Mouse (Mus musculus): ENCODE data around the gene Glis3.

The Glis3 gene

GRCm38 (mm10) chr19:28679776-28680391 lies at the start of gene Glis3:
Gene Glis3, minus strand, starts transcription at chr19:28680077.
- no peak for TF ChIP-seq GATA4 (IDR thresholded peaks at IDR 0.05; ENCODE audit: insufficient replicate concordance, low read length)

DNA sequence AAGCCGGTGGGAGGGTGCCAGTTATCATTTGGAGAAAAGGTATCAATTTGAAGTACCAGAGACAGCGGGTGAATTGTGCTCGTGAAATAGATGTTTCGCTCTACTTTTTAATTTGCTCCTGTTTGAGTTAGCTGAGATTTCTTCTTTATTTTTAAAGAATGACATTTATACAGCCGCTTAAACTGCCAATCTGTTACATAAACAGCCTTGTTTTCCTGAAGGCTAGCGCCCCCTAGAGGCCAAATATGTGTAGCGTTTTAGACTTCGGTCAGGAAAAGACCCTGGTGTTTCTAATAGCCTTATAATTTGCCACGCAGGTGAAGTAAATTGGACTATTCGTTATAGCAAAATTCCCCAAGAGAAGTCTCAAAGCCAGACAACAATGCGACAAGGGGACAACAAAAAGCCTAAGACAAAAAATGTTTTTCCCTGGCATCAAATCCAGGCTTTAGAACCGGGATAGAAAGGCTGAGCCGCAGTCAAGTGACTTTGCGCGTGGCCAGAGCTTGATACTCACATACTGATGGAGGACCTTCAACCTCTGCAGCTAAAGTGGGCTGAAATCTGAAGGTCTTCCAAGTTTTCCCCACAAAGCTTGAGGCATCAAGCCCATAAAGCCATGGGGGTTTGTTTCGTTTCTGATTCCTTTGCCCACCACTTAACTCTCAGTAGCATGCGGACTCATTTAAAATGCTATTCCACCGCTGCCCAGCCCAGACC lies 46.4 kb upstream of the Glis3 start:
- no peak for TF ChIP-seq GATA4 (IDR thresholded peaks at IDR 0.05; ENCODE audit: insufficient replicate concordance, low read length)

GRCm38 (mm10) chr19:28724641-28725040 lies 44.8 kb upstream of the Glis3 start:
- no peak for TF ChIP-seq GATA4 (IDR thresholded peaks at IDR 0.05; ENCODE audit: insufficient replicate concordance, low read length)

DNA sequence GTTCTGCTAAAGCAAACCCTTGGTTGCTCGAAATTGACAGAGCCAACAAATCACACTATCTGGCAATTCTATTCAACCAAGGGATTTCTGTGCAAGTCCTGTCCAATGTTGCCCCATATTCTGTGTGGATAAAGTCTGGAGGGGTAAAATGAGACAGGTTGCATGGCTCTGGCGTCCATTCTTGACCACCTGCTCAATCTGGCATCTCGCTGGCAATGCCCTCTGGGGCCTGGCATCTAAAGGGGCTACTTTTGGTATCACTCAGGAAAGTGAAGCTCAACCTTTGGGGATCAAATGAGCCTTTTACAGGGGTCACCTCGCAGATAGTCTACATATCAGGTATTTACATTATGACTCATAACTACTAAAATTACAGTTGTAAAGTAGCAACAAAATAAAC lies 42.7 kb upstream of the Glis3 start:
- no peak for TF ChIP-seq GATA4 (IDR thresholded peaks at IDR 0.05; ENCODE audit: insufficient replicate concordance, low read length)

GRCm38 (mm10) chr19:28721834-28722233 lies 42.0 kb upstream of the Glis3 start:
- TF ChIP-seq GATA4 (IDR thresholded peaks at IDR 0.05; ENCODE audit: insufficient replicate concordance, low read length), result no peak

DNA sequence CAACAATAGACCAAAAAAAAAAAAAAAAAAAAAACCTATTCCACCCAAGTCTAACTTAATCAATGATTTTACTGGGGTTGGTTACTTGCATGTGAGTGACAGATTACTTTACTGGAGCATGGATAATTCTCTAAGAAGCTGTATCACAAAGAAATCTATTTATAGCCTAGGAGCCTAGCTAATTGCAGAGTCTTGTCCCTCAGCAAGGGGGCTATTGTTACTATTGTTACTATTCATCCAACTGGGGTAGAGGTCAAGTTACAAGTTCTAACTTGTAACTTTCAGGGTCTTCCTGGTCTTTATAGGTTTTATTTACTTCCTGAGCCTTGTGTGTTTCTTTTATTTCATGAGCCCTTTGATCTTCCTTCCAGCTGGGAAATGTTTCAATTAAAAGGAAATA lies 40.1 kb upstream of the Glis3 start:
- no peak for TF ChIP-seq GATA4 (IDR thresholded peaks at IDR 0.05; ENCODE audit: insufficient replicate concordance, low read length)

GRCm38 (mm10) chr19:28714674-28715073 lies 34.8 kb upstream of the Glis3 start:
- TF ChIP-seq GATA4 (IDR thresholded peaks at IDR 0.05; ENCODE audit: insufficient replicate concordance, low read length), result no peak

GRCm38 (mm10) chr19:28697718-28698117 lies 17.8 kb upstream of the Glis3 start:
- no peak for TF ChIP-seq GATA4 (IDR thresholded peaks at IDR 0.05; ENCODE audit: insufficient replicate concordance, low read length)

GRCm38 (mm10) chr19:28686398-28686797 lies 6.5 kb upstream of the Glis3 start:
- no peak for TF ChIP-seq GATA4 (IDR thresholded peaks at IDR 0.05; ENCODE audit: insufficient replicate concordance, low read length)

- no peak for TF ChIP-seq GATA4 (IDR thresholded peaks at IDR 0.05; ENCODE audit: insufficient replicate concordance, low read length)
These were observed 5.6 kb upstream of the Glis3 start for GRCm38 (mm10) chr19:28685484-28685883.

DNA sequence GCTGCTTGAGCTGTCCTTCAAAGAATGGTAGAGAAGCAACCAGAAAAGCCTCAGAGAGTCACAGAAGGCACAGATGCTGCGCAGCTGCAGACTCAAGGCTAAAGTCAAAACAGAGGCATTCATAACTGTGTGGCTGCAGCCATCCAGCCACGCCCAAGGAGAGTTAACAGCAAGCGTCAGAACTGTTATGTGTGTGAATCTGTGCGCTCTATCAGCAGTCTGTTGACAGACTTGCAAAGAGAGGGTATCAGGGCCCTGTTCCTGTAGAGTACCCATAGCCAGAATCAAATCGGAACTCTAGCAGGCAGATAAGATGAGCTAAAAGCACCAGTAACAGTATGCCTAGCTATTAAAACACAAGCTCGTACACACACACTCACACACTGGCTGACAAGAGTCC lies 4.5 kb upstream of the Glis3 start:
- no peak for TF ChIP-seq GATA4 (IDR thresholded peaks at IDR 0.05; ENCODE audit: insufficient replicate concordance, low read length)

- no peak for TF ChIP-seq GATA4 (IDR thresholded peaks at IDR 0.05; ENCODE audit: insufficient replicate concordance, low read length)
These were observed 3.5 kb upstream of the Glis3 start for GRCm38 (mm10) chr19:28683346-28683745.

DNA sequence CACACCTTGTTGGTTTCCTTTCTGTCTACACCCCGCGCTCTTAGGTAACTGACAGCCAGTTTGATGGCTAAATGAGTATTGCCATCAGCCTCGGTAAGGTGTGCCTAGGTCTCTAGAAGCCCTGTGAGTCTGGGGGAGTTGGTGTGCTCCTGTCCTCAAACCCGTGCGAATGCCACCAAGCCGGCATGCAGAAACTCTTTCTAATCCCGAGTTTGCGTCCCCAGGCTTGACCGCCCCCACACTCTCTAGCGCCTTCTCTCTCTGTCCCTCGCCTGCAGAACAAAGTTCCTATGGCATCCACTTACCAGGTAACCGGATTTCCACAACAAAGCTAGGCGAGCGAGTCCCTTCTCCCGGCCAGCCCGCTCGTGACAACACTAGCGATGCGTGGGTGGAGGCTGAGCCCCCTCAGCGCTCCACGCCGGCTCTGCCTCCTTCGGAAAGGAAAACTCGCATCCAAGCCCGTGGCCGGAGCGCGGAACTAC lies 544 bp downstream of the Glis3 start:
- TF ChIP-seq GATA4 (IDR thresholded peaks at IDR 0.05; ENCODE audit: insufficient replicate concordance, low read length), result no peak

DNA sequence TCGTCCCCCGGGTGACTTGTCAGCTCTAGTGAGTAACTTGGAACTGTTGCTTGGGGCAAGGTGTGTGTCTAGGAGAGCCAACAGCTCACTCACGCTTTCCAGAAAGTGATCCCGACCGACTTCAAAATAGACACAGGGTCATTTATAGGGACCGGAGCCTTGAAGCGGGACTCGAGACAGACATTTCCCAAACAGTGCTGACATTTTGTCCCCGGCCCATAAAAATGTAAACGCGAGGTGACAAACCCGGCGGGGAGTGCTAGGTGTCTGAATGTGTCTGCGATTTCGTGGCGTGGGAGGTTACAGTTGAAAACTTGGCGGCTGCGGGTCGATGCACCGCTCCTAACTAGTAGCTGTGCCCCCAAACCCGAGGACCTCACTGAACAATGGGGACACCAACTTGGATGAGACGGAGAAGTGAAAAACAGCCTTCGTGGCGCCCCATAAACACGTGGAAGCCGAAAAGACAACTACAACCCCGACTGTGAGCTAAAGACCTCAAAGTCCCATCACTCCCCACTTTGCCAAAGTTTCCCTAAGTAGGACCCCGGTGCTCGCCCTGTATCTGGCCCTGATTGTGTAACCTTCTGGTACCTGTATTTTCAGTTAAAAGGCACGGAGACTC lies 1.1 kb downstream of the Glis3 start:
- TF ChIP-seq GATA4 (IDR thresholded peaks at IDR 0.05; ENCODE audit: insufficient replicate concordance, low read length), result no peak

GRCm38 (mm10) chr19:28677728-28678438 lies 2.0 kb downstream of the Glis3 start:
- TF ChIP-seq GATA4 (IDR thresholded peaks at IDR 0.05; ENCODE audit: insufficient replicate concordance, low read length), result no peak

All from liver, adult (tissue).